Mouse (Mus musculus) kidney, embryonic 16.5 days (tissue): ENCODE data around the gene Leng8. TPM values are rescaled to one million over a fixed set of nuclear protein-coding genes. Genes with fewer than 3 reads are reported as not detected.
A peak's percentile ranks its signal among the peaks of the same experiment; 100 is the strongest.

Experiments used
- ATAC-seq: fragments of 200-750 bp; cut with Nextera tagmentation; 2 replicates; pipeline ENCODE4 v1.8.0; 2017; ENCODE audit warnings: moderate TSS enrichment; ENCODE audit not compliant: low FRiP score, low TSS enrichment
- H3K27ac ChIP-seq: fragments of 300-500 bp; sonication (generic); 2 replicates; pipeline ENCODE4 v1.5.1; 2014; ENCODE audit warnings: low read length
- H3K27me3 ChIP-seq: fragments of 300-500 bp; sonication (generic); 2 replicates; pipeline ENCODE4 v1.6.1; 2014; ENCODE audit warnings: low read length, control low read depth, mixed read lengths; ENCODE audit not compliant: insufficient read depth
- H3K36me3 ChIP-seq: fragments of 300-500 bp; sonication (generic); 2 replicates; pipeline ENCODE4 v1.6.1; 2014; ENCODE audit warnings: low read length, control low read depth, mixed read lengths; ENCODE audit not compliant: insufficient read depth
- H3K4me1 ChIP-seq: fragments of 300-500 bp; sonication (generic); 2 replicates; pipeline ENCODE4 v1.6.1; 2014; ENCODE audit warnings: low read length, control low read depth, mixed read lengths; ENCODE audit not compliant: insufficient read depth
- H3K4me2 ChIP-seq: fragments of 300-500 bp; sonication (generic); replicated peaks from 2 replicates; pipeline ENCODE4 v1.6.1; 2014; ENCODE audit warnings: low read depth, low read length
- H3K4me3 ChIP-seq: fragments of 300-500 bp; sonication (generic); 2 replicates; pipeline ENCODE4 v1.5.1; 2014; ENCODE audit warnings: mild to moderate bottlenecking, low read length
- H3K9ac ChIP-seq: fragments of 300-500 bp; sonication (generic); replicated peaks from 2 replicates; pipeline ENCODE4 v1.6.1; 2014; ENCODE audit warnings: low read length
- H3K9me3 ChIP-seq: fragments of 300-500 bp; sonication (generic); 2 replicates; pipeline ENCODE4 v1.6.1; 2016; ENCODE audit warnings: low read length, control low read depth
- WGBS: fragments of 180-500 bp; shearing (Covaris S2); extraction: QIAGEN DNeasy Blood & Tissue Kit; methylation state at CpG from one replicate; pipeline ENCODE4 v1.1.7; 2014; 5-methylcytosine and 5-hydroxymethylcytosine counted together
- polyA plus RNA-seq: library from polyadenylated mRNA; unstranded; fragments of >200 nt; fragmentation: Nextera tagmentation; extraction: Ambion mirVana; gene quantifications from 2 replicates; pipeline ENCODE4 v1.2.1, GENCODE M21; 2015

The Leng8 gene
- polyA plus RNA-seq, 1 experiment from 2014 or later = 59.7 TPM

- Histone ChIP-seq H3K27ac (no peak overlapping the region), H3K4me1 (peaks cover 26% of the 10 kb centered on the region), H3K27me3 (peaks cover 8% of the 10 kb centered on the region), H3K9ac (no peak overlapping the region), H3K4me2 (no peak overlapping the region), H3K36me3 (peaks cover 62% of the 10 kb centered on the region), H3K4me3 (no peak overlapping the region), H3K9me3 (no peaks in the 10 kb centered on the region)
- WGBS = 93% methylated on average over 23 of the region's 23 CpGs
- no peak for ATAC-seq
Measured at GRCm38 (mm10) chr7:4146241-4147180, 9.7 kb downstream of the Leng8 start.

- H3K9me3 ChIP-seq = no peaks in the 10 kb centered on the region
- WGBS = 71% methylated on average over 20 of the region's 20 CpGs
- H3K27me3 ChIP-seq = peaks cover 13% of the 10 kb centered on the region
- H3K36me3 ChIP-seq = peaks cover 53% of the 10 kb centered on the region
- no peak overlapping the region for H3K27ac ChIP-seq
- no peak overlapping the region for H3K4me2 ChIP-seq
- peaks cover 27% of the 10 kb centered on the region for H3K4me1 ChIP-seq
- no peak for ATAC-seq
- H3K4me3 ChIP-seq = no peak overlapping the region
- no peak overlapping the region for H3K9ac ChIP-seq
Measured at GRCm38 (mm10) chr7:4147371-4147770, 10.5 kb downstream of the Leng8 start.

GRCm38 (mm10) chr7:4147836-4148235 is 11.0 kb downstream of the Leng8 start:
- no peaks in the 10 kb centered on the region for H3K9me3 ChIP-seq
- ATAC-seq = no peak
- H3K9ac ChIP-seq = no peak overlapping the region
- H3K27me3 ChIP-seq = peaks cover 13% of the 10 kb centered on the region
- H3K36me3 ChIP-seq = peaks cover 48% of the 10 kb centered on the region
- 67% methylated on average over 4 of the region's 4 CpGs for WGBS
- H3K4me3 ChIP-seq = no peak overlapping the region
- H3K4me1 ChIP-seq = peaks cover 27% of the 10 kb centered on the region
- H3K4me2 ChIP-seq = no peak overlapping the region
- no peak overlapping the region for H3K27ac ChIP-seq

GRCm38 (mm10) chr7:4148341-4149208 is 11.7 kb downstream of the Leng8 start:
- peaks cover 27% of the 10 kb centered on the region for H3K4me1 ChIP-seq
- ATAC-seq = peak; percentile 3; the same call in 1 of the 2 replicates
- H3K27me3 ChIP-seq = peaks cover 13% of the 10 kb centered on the region
- H3K27ac ChIP-seq = peak overlapping the region; percentile 95
- WGBS = 28% methylated on average over 18 of the region's 18 CpGs
- H3K36me3 ChIP-seq = peaks cover 41% of the 10 kb centered on the region
- H3K9me3 ChIP-seq = no peaks in the 10 kb centered on the region
- H3K4me3 ChIP-seq = peak overlapping the region; percentile 62
- peak overlapping the region; percentile 92 for H3K4me2 ChIP-seq
- H3K9ac ChIP-seq = peak overlapping the region; percentile 79

GRCm38 (mm10) chr7:4149209-4150054 is 12.6 kb downstream of the Leng8 start:
- H3K4me2 ChIP-seq = peak overlapping the region; percentile 92
- H3K9me3 ChIP-seq = no peaks in the 10 kb centered on the region
- WGBS = under 1% methylated on average over 61 of the region's 64 CpGs
- H3K27ac ChIP-seq = peak overlapping the region; percentile 95
- H3K27me3 ChIP-seq = peaks cover 13% of the 10 kb centered on the region
- H3K4me3 ChIP-seq = peak overlapping the region; percentile 62
- H3K9ac ChIP-seq = peak overlapping the region; percentile 79
- peak; percentile 73 for ATAC-seq
- peaks cover 27% of the 10 kb centered on the region for H3K4me1 ChIP-seq
- peaks cover 32% of the 10 kb centered on the region for H3K36me3 ChIP-seq

- ATAC-seq = peak; percentile 50
- peaks cover 27% of the 10 kb centered on the region for H3K4me1 ChIP-seq
- WGBS = under 1% methylated on average over 14 of the region's 14 CpGs
Measured at GRCm38 (mm10) chr7:4150059-4150541, 13.3 kb downstream of the Leng8 start, which contains the start of gene Leng9. Leng9 (minus strand) TSS chr7:4150374.

GRCm38 (mm10) chr7:4150811-4151221 is 14.0 kb downstream of the Leng8 start:
- Histone ChIP-seq H3K9me3 (no peaks in the 10 kb centered on the region), H3K4me1 (peaks cover 27% of the 10 kb centered on the region), H3K27me3 (peaks cover 13% of the 10 kb centered on the region), H3K9ac (no peak overlapping the region), H3K4me3 (peak overlapping the region; percentile 62), H3K4me2 (peak overlapping the region; percentile 92), H3K27ac (no peak overlapping the region), H3K36me3 (peaks cover 19% of the 10 kb centered on the region)
- peak; percentile 20 for ATAC-seq
- WGBS = 5% methylated on average over 14 of the region's 14 CpGs

More at GRCm38 (mm10) chr7:4150059-4150541, 13.3 kb downstream of the Leng8 start, which contains the start of gene Leng9:
- H3K27me3 ChIP-seq = peaks cover 13% of the 10 kb centered on the region
- no peaks in the 10 kb centered on the region for H3K9me3 ChIP-seq
- H3K36me3 ChIP-seq = peaks cover 26% of the 10 kb centered on the region
- peak within 1 kb of the TSS; percentile 92 for H3K4me2 ChIP-seq
- H3K27ac ChIP-seq = peak within 1 kb of the TSS; percentile 95
- peak within 1 kb of the TSS; percentile 79 for H3K9ac ChIP-seq
- peak within 1 kb of the TSS; percentile 62 for H3K4me3 ChIP-seq

- H3K4me3 ChIP-seq = peak overlapping the region; percentile 62; the same call in 1 of the 2 replicates
- ATAC-seq = no peak
- no peak overlapping the region for H3K27ac ChIP-seq
Measured at GRCm38 (mm10) chr7:4151241-4151640, 14.4 kb downstream of the Leng8 start.

GRCm38 (mm10) chr7:4154356-4154755 is 17.5 kb downstream of the Leng8 start:
- H3K27ac ChIP-seq = no peak overlapping the region
- ATAC-seq = no peak
- H3K4me3 ChIP-seq = no peak overlapping the region
- H3K4me2 ChIP-seq = no peak overlapping the region
- H3K9ac ChIP-seq = no peak overlapping the region
- no peaks in the 10 kb centered on the region for H3K36me3 ChIP-seq
- WGBS = 84% methylated on average over 5 of the region's 5 CpGs
- no peaks in the 10 kb centered on the region for H3K9me3 ChIP-seq
- peaks cover 13% of the 10 kb centered on the region for H3K27me3 ChIP-seq
- peaks cover 16% of the 10 kb centered on the region for H3K4me1 ChIP-seq

More at GRCm38 (mm10) chr7:4151241-4151640, 14.4 kb downstream of the Leng8 start:
- no peaks in the 10 kb centered on the region for H3K9me3 ChIP-seq
- peak overlapping the region; percentile 92 for H3K4me2 ChIP-seq
- H3K4me1 ChIP-seq = peaks cover 27% of the 10 kb centered on the region
- H3K36me3 ChIP-seq = peaks cover 14% of the 10 kb centered on the region
- H3K27me3 ChIP-seq = peaks cover 13% of the 10 kb centered on the region
- WGBS = 20% methylated on average over 22 of the region's 22 CpGs
- no peak overlapping the region for H3K9ac ChIP-seq
